Mouse (Mus musculus): ENCODE measurements around the gene Pdcd6ip.

DNA sequence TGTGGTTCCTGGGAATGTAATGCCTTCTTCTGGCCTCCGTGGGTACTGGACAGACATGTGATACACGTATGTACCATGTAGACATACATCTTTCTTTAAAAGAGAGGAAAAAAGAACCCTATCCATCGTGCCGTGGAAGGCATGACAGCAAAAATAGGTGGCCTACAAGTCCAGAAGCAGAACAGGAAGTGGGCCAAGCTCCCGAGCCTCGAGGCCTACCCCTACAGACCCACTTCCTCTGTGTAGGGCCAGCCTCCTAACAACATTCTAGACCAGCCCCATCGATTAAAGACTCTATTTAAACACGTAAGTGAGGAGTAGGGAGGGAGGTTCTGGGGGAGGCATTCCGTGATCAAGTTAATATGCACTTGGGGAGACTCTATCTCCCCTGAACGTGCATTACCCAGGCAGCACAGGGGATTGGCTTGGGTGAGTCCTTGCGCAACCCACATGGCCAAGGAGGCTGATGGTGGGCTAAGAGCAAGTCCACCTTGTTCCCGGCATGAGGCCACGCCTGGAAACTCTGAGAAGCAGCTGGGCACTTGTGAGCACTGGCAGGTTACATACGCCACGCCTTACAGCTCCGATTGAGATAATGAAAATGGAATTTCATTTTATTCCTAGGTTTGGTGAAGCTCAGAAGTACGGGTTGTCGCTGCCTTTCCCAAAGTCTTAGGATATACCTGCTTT, 19.1 kb upstream of the Pdcd6ip start:
- TF ChIP-seq CTCF (IDR thresholded peaks at IDR 0.05; ENCODE audit: borderline replicate concordance, insufficient read depth, low read depth, low read length) (no peak), POLR2A (IDR thresholded peaks at IDR 0.05; ENCODE audit: borderline replicate concordance, insufficient read depth, low read length) (no peak)
